Mouse (Mus musculus): ENCODE data around the gene Vezf1. TPM values are rescaled to one million over a fixed set of nuclear protein-coding genes. Genes with fewer than 3 reads are reported as not detected.

The Vezf1 gene
- total and polyA plus RNA-seq, 3 experiments = 7.4 to 11.4 (median 9.8) TPM

Other genes starting within 250 kb of the Vezf1 start
- not detected in 2 replicates for gene Lpo, start 240.0 kb upstream of the Vezf1 start, total RNA-seq (2012; rRNA removed)
- gene Lpo, start 240.0 kb upstream of the Vezf1 start, total RNA-seq (2014; rRNA removed) = not detected in 2 replicates
- not detected in 2 replicates for gene Lpo, start 240.0 kb upstream of the Vezf1 start, polyA plus RNA-seq (2012; ENCODE audit: insufficient read length, low read depth)
- gene Mks1, start 215.1 kb upstream of the Vezf1 start, total RNA-seq (2012; rRNA removed) = 17.9 and 24.4 TPM in 2 replicates
- gene Mks1, start 215.1 kb upstream of the Vezf1 start, total RNA-seq (2014; rRNA removed) = 16.9 and 20.4 TPM in 2 replicates
- gene Mks1, start 215.1 kb upstream of the Vezf1 start, polyA plus RNA-seq (2012; ENCODE audit: insufficient read length, low read depth) = 26.3 and 27.7 TPM in 2 replicates
- not detected in 2 replicates for gene Epx, start 192.7 kb upstream of the Vezf1 start, total RNA-seq (2012; rRNA removed)
- not detected in 2 replicates for gene Epx, start 192.7 kb upstream of the Vezf1 start, total RNA-seq (2014; rRNA removed)
- gene Epx, start 192.7 kb upstream of the Vezf1 start, polyA plus RNA-seq (2012; ENCODE audit: insufficient read length, low read depth) = 0.10 TPM in 1 of 2 replicates, not detected in the other
- 0.17 and 0.34 TPM in 2 replicates for gene Olfr462, start 176.0 kb upstream of the Vezf1 start, total RNA-seq (2012; rRNA removed)
- gene Olfr462, start 176.0 kb upstream of the Vezf1 start, total RNA-seq (2014; rRNA removed) = not detected in 2 replicates
- not detected in 2 replicates for gene Olfr462, start 176.0 kb upstream of the Vezf1 start, polyA plus RNA-seq (2012; ENCODE audit: insufficient read length, low read depth)
- gene Olfr463, start 170.9 kb upstream of the Vezf1 start, total RNA-seq (2012; rRNA removed) = not detected in 2 replicates
- not detected in 2 replicates for gene Olfr463, start 170.9 kb upstream of the Vezf1 start, total RNA-seq (2014; rRNA removed)
- not detected in 2 replicates for gene Olfr463, start 170.9 kb upstream of the Vezf1 start, polyA plus RNA-seq (2012; ENCODE audit: insufficient read length, low read depth)
- not detected in 2 replicates for gene Olfr464, start 147.3 kb upstream of the Vezf1 start, total RNA-seq (2012; rRNA removed)
- not detected in 2 replicates for gene Olfr464, start 147.3 kb upstream of the Vezf1 start, total RNA-seq (2014; rRNA removed)
- not detected in 2 replicates for gene Olfr464, start 147.3 kb upstream of the Vezf1 start, polyA plus RNA-seq (2012; ENCODE audit: insufficient read length, low read depth)
- gene Dynll2, start 80.7 kb upstream of the Vezf1 start, total RNA-seq (2012; rRNA removed) = 35.8 and 43.0 TPM in 2 replicates
- gene Dynll2, start 80.7 kb upstream of the Vezf1 start, total RNA-seq (2014; rRNA removed) = 13.0 and 14.0 TPM in 2 replicates
- gene Dynll2, start 80.7 kb upstream of the Vezf1 start, polyA plus RNA-seq (2012; ENCODE audit: insufficient read length, low read depth) = 147 and 148 TPM in 2 replicates
- gene Srsf1, start 20.9 kb upstream of the Vezf1 start, total RNA-seq (2012; rRNA removed) = 416 and 617 TPM in 2 replicates
- 812 and 852 TPM in 2 replicates for gene Srsf1, start 20.9 kb upstream of the Vezf1 start, total RNA-seq (2014; rRNA removed)
- 705 and 730 TPM in 2 replicates for gene Srsf1, start 20.9 kb upstream of the Vezf1 start, polyA plus RNA-seq (2012; ENCODE audit: insufficient read length, low read depth)
- gene Cuedc1, start 29.8 kb downstream of the Vezf1 start, total RNA-seq (2012; rRNA removed) = 0.34 and 0.47 TPM in 2 replicates
- 0.18 and 0.20 TPM in 2 replicates for gene Cuedc1, start 29.8 kb downstream of the Vezf1 start, total RNA-seq (2014; rRNA removed)
- gene Cuedc1, start 29.8 kb downstream of the Vezf1 start, polyA plus RNA-seq (2012; ENCODE audit: insufficient read length, low read depth) = 0.51 and 0.76 TPM in 2 replicates
- gene Mrps23, start 136.1 kb downstream of the Vezf1 start, total RNA-seq (2012; rRNA removed) = 216 and 227 TPM in 2 replicates
- gene Mrps23, start 136.1 kb downstream of the Vezf1 start, total RNA-seq (2014; rRNA removed) = 185 and 213 TPM in 2 replicates
- gene Mrps23, start 136.1 kb downstream of the Vezf1 start, polyA plus RNA-seq (2012; ENCODE audit: insufficient read length, low read depth) = 233 and 262 TPM in 2 replicates
- not detected in 2 replicates for gene Ccdc182, start 225.8 kb downstream of the Vezf1 start, total RNA-seq (2012; rRNA removed)
- gene Ccdc182, start 225.8 kb downstream of the Vezf1 start, total RNA-seq (2014; rRNA removed) = not detected in 2 replicates
- gene Ccdc182, start 225.8 kb downstream of the Vezf1 start, polyA plus RNA-seq (2012; ENCODE audit: insufficient read length, low read depth) = not detected in 2 replicates